Mouse (Mus musculus) embryo, embryonic 10 days (tissue): ENCODE measurements around the gene Gm8220.
"Not testable (repeated sequence)": the region's sequence is repeated elsewhere in the genome, so short reads cannot be mapped to it uniquely, and the experiment has no call there.

Experiments
- DNase-seq: peaks from one replicate; pipeline ENCODE4 v3.0.0-alpha.2; 2015; ENCODE audit warnings: low spot score

Gene Gm8220

DNA sequence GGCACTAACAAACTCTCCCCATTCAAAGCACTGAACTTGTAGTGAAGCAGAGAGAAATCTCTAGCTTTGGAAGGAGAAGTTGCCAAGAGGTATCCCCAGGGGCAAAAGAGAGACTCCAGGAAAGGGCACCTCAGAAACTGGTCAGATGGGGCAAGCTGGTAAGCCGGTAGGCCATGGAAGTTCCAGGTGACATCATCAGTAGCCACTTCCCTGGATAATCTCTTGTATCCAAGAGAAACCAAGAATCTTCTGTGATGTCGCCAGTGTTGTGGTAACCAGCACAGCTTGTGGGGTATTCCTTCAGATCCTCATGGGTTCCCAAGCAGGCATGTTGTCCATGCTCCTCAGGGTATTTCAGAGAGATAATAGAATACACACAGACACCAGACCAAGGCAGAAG, at the start of gene Gm8220:
Gene Gm8220, plus strand, starts transcription at position 301 of the 400 bp plus-strand sequence.
- not testable (repeated sequence) for DNase-seq

- no peak for DNase-seq
Observed at GRCm38 (mm10) chr14:44248039-44248438, 37.3 kb upstream of the Gm8220 start.

- not testable (repeated sequence) for DNase-seq
Observed at GRCm38 (mm10) chr14:44312049-44312448, 26.7 kb downstream of the Gm8220 start.

DNA sequence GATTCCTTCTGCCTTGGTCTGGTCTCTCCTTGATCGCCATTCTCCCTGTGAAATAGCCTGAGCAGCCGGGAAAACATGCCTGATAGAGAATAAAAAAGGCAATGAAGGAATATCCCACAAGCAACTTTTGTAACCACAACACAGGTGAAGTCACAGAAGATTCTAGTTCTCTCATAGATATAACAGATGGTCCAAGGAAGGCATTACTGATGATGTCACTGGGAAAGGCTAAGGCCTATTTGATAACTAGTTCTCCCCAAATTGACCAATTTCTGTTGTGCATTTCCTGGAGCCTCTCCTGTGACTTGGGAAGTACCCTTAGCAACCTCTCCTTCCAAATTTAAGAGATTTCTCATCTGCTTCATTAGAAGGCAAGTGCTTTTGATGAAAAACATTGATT, 53.1 kb downstream of the Gm8220 start, which contains the start of gene Gm5930:
Gene Gm5930, minus strand, starts transcription at position 101 of the 400 bp plus-strand sequence.
- DNase-seq = not testable (repeated sequence)
